Mouse (Mus musculus): ENCODE data around the gene March6. TPM values are rescaled to one million over a fixed set of nuclear protein-coding genes. Genes with fewer than 3 reads are reported as not detected.

The March6 gene
- polyA plus RNA-seq, 1 experiment from 2014 or later = 35.5 TPM

DNA sequence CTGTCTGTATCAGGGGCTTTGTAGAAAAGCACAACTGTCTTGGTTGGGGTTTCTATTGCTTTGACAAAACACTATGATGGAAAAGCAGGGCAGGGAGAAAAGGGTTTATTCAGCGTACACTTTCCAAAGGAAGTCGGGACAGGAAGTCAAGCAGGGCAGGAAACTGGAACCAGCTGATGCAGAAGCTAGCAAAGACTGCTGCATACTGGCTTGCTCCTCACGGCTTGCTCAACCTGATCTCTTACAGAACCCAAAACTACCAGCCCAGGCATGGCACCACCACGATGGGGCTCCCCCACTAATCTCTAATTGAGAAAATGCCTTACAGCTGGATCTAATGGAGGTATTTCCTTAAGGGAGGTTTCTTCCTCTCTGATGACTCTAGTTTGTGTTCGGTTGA lies 16.6 kb upstream of the March6 start:
- Histone ChIP-seq H3K27me3 (replicated peaks; ENCODE audit: control insufficient read depth, insufficient read depth, low read length) (no peaks in the 10 kb centered on the region), H3K4me1 (ENCODE audit: control insufficient read depth, insufficient read depth, low read length) (peaks cover 8% of the 10 kb centered on the region), H3K36me3 (ENCODE audit: control insufficient read depth, insufficient read depth, low read length) (no peaks in the 10 kb centered on the region), H3K4me3 (ENCODE audit: low read depth, low read length) (no peak overlapping the region), H3K27ac (replicated peaks; ENCODE audit: low read depth, low read length) (no peak overlapping the region), H3K9ac (ENCODE audit: low read depth, low read length) (no peak overlapping the region), H3K9me3 (ENCODE audit: control insufficient read depth, low read length) (no peaks in the 10 kb centered on the region), H3K4me2 (ENCODE audit: low read depth, low read length) (no peak overlapping the region)
- DNase-seq (ENCODE audit: low spot score) (no peak), ATAC-seq (ENCODE audit: low read depth) (no peak)
- WGBS = 27% methylated on average over 5 of the region's 5 CpGs

DNA sequence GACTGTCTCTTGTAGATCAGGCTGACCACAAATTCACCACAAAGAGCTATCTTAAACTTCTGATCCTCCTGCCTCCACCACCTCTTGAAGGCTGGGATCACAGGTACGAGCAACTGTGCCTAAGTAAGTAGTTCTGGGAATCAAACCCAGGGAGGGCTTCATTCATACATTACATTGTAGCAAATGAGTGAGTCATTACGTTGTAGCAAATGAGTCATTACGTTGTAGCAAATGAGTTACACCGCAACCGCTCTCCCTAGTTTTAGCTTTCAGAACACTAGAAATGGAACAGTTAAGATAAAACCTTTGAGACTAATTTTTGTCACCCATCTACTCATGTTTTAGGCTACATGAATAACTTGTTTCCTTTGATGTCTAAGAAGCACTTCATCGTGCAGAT lies 15.4 kb upstream of the March6 start:
- Histone ChIP-seq H3K36me3 (ENCODE audit: control insufficient read depth, insufficient read depth, low read length) (no peaks in the 10 kb centered on the region), H3K27ac (replicated peaks; ENCODE audit: low read depth, low read length) (no peak overlapping the region), H3K4me2 (ENCODE audit: low read depth, low read length) (no peak overlapping the region), H3K9ac (ENCODE audit: low read depth, low read length) (no peak overlapping the region), H3K27me3 (replicated peaks; ENCODE audit: control insufficient read depth, insufficient read depth, low read length) (no peaks in the 10 kb centered on the region), H3K4me1 (ENCODE audit: control insufficient read depth, insufficient read depth, low read length) (peaks cover 17% of the 10 kb centered on the region), H3K9me3 (ENCODE audit: control insufficient read depth, low read length) (no peaks in the 10 kb centered on the region), H3K4me3 (ENCODE audit: low read depth, low read length) (no peak overlapping the region)
- ATAC-seq (ENCODE audit: low read depth) = no peak
- no peak for DNase-seq (ENCODE audit: low spot score)
- 84% methylated on average over 6 of the region's 6 CpGs for WGBS

DNA sequence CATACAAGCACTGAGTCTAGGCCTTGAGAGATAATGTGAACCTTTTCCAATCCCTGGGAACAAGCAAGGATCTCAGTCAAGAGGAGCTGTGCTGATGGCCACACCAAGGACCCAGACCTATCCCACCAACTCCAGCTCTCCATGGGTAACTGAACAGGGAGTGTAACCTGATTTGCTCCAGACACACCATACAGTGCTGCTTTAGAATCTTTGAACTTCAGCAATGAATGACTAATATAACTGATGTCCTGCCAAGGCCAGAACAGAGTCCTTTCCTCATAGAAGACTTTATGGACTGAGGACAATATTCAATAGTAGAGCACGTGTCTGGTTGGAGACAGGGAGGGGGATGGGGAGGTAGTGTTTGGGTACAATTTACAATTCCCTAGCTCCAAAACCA lies 14.2 kb upstream of the March6 start:
- DNase-seq (ENCODE audit: low spot score) (no peak), ATAC-seq (ENCODE audit: low read depth) (no peak)
- Histone ChIP-seq H3K4me2 (ENCODE audit: low read depth, low read length) (no peak overlapping the region), H3K27me3 (replicated peaks; ENCODE audit: control insufficient read depth, insufficient read depth, low read length) (no peaks in the 10 kb centered on the region), H3K4me1 (ENCODE audit: control insufficient read depth, insufficient read depth, low read length) (peaks cover 20% of the 10 kb centered on the region), H3K9ac (ENCODE audit: low read depth, low read length) (no peak overlapping the region), H3K36me3 (ENCODE audit: control insufficient read depth, insufficient read depth, low read length) (no peaks in the 10 kb centered on the region), H3K9me3 (ENCODE audit: control insufficient read depth, low read length) (no peaks in the 10 kb centered on the region), H3K4me3 (ENCODE audit: low read depth, low read length) (no peak overlapping the region), H3K27ac (replicated peaks; ENCODE audit: low read depth, low read length) (no peak overlapping the region)
- WGBS = 64% methylated on average over 1 of the region's 1 CpGs

DNA sequence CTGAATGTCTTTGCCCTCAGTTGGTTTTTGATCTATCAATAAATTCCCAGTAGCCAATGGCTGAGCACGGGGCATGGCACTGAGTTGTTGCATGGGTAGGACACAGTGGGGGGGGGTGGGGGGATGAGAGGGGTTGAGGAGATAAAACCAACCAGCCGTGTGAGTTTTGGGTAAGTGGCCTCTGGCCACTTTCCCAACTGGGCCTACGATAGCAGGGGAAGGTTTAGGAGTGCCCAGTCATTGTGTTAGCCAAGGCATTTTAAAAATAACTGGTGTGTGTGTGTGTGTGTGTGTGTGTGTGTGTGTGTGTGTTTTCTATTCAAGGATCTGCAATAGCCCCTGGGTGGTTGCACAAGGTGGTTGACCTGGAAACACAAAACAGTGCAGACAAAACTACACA lies 12.4 kb upstream of the March6 start:
- DNase-seq (ENCODE audit: low spot score) = no peak
- Histone ChIP-seq H3K9ac (ENCODE audit: low read depth, low read length) (no peak overlapping the region), H3K4me1 (ENCODE audit: control insufficient read depth, insufficient read depth, low read length) (peaks cover 20% of the 10 kb centered on the region), H3K36me3 (ENCODE audit: control insufficient read depth, insufficient read depth, low read length) (no peaks in the 10 kb centered on the region), H3K9me3 (ENCODE audit: control insufficient read depth, low read length) (no peaks in the 10 kb centered on the region), H3K4me2 (ENCODE audit: low read depth, low read length) (no peak overlapping the region), H3K27me3 (replicated peaks; ENCODE audit: control insufficient read depth, insufficient read depth, low read length) (no peaks in the 10 kb centered on the region), H3K27ac (replicated peaks; ENCODE audit: low read depth, low read length) (0 out of 2 replicates have a peak overlapping the region, but pooled peaks have one; percentile 4), H3K4me3 (ENCODE audit: low read depth, low read length) (no peak overlapping the region)
- WGBS = 9% methylated on average over 3 of the region's 3 CpGs
- ATAC-seq (ENCODE audit: low read depth) = no peak

DNA sequence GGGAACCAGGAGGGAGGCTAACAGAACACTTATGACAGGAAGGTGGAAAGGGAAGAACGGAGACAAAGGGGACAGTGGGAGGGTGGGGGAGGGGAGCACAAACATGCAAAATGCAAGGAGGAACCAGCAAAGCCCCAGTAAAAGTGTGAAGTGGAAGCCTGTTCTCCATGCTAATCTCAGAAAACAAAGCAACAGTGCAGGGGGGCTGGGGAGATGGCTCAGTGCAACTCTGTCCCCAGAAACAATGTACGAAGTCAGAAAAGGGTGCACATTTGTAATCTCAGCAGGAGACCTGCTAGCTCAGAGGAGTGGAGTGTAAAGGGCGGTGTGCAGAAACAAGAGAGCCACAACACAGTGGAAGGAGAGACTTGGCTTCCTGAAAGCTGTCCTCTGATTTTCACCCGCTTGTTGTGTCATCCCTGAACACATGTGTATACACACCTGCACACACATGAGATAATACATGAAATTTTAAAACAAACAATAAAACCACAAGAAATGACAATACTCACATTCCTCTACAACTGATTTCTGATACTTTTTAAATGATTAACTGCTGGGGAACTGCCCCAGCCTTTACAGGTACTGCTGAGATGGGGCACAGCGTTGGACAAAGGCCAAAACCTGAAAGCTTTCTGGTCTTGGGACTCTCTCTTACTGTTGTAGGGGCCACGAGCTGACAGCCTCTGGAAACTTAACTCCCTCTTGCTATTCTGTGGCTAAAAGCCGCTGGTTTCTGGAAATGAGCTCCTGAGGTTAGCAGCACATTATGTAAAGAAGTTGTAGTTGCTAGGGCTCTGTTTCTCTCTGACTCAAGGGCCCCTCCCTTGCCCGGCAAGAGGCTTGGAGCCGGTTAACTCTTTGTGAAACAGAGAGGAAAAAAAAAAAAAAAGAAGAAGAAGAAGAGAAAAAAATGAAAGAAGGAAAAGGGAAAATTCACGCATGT lies 11.4 kb upstream of the March6 start:
- Histone ChIP-seq H3K36me3 (ENCODE audit: control insufficient read depth, insufficient read depth, low read length) (no peaks in the 10 kb centered on the region), H3K4me1 (ENCODE audit: control insufficient read depth, insufficient read depth, low read length) (peaks cover 20% of the 10 kb centered on the region), H3K9ac (ENCODE audit: low read depth, low read length) (peak overlapping the region; percentile 2; the same call in 1 of the 2 replicates), H3K27ac (replicated peaks; ENCODE audit: low read depth, low read length) (peak overlapping the region; percentile 4), H3K27me3 (replicated peaks; ENCODE audit: control insufficient read depth, insufficient read depth, low read length) (no peaks in the 10 kb centered on the region), H3K4me2 (ENCODE audit: low read depth, low read length) (0 out of 2 replicates have a peak overlapping the region, but pooled peaks have one; percentile 11), H3K9me3 (ENCODE audit: control insufficient read depth, low read length) (no peaks in the 10 kb centered on the region), H3K4me3 (ENCODE audit: low read depth, low read length) (no peak overlapping the region)
- WGBS = 12% methylated on average over 10 of the region's 10 CpGs
- ATAC-seq (ENCODE audit: low read depth) (peak; percentile 61), DNase-seq (ENCODE audit: low spot score) (peak; percentile 77)

DNA sequence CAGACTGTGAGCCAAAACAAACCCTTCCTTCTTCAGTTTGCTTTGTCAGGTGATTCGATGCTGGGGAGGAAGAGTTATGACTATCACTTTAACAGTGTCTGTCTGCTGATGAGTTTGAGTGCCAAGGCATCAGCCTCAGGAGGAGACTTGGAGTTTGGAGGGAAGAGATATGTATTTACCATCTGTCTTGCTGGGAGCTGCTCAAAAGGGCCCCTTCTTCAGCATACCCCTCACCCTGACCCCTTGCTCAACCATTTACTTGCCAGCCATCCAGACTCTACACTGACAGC lies 9.6 kb upstream of the March6 start:
- Histone ChIP-seq H3K27ac (replicated peaks; ENCODE audit: low read depth, low read length) (no peak overlapping the region), H3K36me3 (ENCODE audit: control insufficient read depth, insufficient read depth, low read length) (no peaks in the 10 kb centered on the region), H3K9ac (ENCODE audit: low read depth, low read length) (no peak overlapping the region), H3K4me2 (ENCODE audit: low read depth, low read length) (no peak overlapping the region), H3K27me3 (replicated peaks; ENCODE audit: control insufficient read depth, insufficient read depth, low read length) (no peaks in the 10 kb centered on the region), H3K4me1 (ENCODE audit: control insufficient read depth, insufficient read depth, low read length) (peaks cover 28% of the 10 kb centered on the region), H3K9me3 (ENCODE audit: control insufficient read depth, low read length) (no peaks in the 10 kb centered on the region), H3K4me3 (ENCODE audit: low read depth, low read length) (no peak overlapping the region)
- DNase-seq (ENCODE audit: low spot score) (no peak), ATAC-seq (ENCODE audit: low read depth) (no peak)
- 35% methylated on average over 1 of the region's 1 CpGs for WGBS

DNA sequence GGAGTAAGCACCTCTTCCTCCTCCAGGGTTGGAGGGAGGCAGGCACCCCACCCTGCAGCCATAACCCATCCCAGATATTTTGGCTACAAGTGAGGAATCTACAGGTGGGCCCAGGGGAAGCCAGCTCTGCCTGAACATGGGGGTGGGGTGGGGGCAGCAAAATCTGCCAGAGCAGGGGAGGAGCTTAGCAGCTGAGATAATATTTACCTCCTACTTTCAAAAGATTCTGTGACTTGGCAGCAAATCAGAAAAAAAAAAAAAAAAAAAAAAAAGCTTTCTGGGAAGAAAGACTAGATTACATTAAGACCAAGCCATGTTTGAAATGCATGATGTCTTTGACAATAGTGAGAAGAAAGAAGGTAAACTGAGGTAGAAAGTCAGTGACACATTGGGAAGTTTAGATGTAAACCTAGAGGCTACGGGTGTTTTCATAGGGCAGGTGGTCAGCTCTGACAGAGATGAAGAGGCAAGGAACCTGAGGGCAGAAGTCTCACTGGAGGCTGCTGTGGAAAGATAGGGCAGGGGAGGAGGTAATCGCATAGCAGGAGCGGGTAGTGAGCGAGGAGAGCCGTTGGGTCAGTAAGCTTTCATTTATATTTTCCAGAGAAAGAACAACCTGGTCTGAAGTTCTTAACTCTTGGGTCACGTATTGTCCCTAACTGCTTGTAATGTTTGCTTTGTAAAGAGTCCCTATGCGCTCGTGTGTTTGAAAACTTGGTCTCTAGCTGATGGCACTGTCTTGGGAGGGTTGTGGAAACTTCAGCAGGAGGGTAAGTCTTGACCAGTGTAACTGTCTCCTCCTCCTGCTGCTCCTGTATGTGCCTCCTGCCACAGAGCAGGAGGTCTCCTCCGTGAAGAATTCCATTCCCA lies 9.0 kb upstream of the March6 start:
- no peaks in the 10 kb centered on the region for H3K36me3 ChIP-seq (ENCODE audit: control insufficient read depth, insufficient read depth, low read length)
- H3K27me3 ChIP-seq (replicated peaks; ENCODE audit: control insufficient read depth, insufficient read depth, low read length) = no peaks in the 10 kb centered on the region
- no peak for ATAC-seq (ENCODE audit: low read depth)
- no peak overlapping the region for H3K4me3 ChIP-seq (ENCODE audit: low read depth, low read length)
- 65% methylated on average over 9 of the region's 9 CpGs for WGBS
- no peak overlapping the region for H3K9ac ChIP-seq (ENCODE audit: low read depth, low read length)
- DNase-seq (ENCODE audit: low spot score) = no peak
- H3K9me3 ChIP-seq (ENCODE audit: control insufficient read depth, low read length) = no peaks in the 10 kb centered on the region
- H3K27ac ChIP-seq (replicated peaks; ENCODE audit: low read depth, low read length) = no peak overlapping the region
- no peak overlapping the region for H3K4me2 ChIP-seq (ENCODE audit: low read depth, low read length)
- peaks cover 28% of the 10 kb centered on the region for H3K4me1 ChIP-seq (ENCODE audit: control insufficient read depth, insufficient read depth, low read length)

DNA sequence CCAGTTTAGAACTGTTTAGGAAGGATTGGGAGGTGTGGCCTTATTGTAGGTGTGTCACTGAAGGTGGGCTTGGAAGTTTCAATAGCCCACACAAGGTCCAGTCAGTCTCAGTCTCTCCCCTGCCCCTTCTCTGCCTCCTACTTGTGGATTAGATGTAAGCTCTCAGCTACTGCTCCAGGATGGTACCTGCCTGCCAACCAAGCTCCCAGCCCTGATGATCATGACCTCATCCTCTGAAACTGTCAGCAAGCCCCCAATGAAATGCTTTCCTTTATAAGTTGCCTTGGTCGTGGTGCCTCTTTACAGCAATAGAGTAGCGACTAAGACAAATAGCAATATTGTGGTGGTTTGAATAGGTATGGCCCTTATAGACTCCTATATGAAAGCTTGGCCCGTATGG lies 7.5 kb upstream of the March6 start:
- Histone ChIP-seq H3K36me3 (ENCODE audit: control insufficient read depth, insufficient read depth, low read length) (no peaks in the 10 kb centered on the region), H3K27me3 (replicated peaks; ENCODE audit: control insufficient read depth, insufficient read depth, low read length) (no peaks in the 10 kb centered on the region), H3K9me3 (ENCODE audit: control insufficient read depth, low read length) (no peaks in the 10 kb centered on the region), H3K4me3 (ENCODE audit: low read depth, low read length) (no peak overlapping the region), H3K9ac (ENCODE audit: low read depth, low read length) (no peak overlapping the region), H3K27ac (replicated peaks; ENCODE audit: low read depth, low read length) (no peak overlapping the region), H3K4me2 (ENCODE audit: low read depth, low read length) (no peak overlapping the region), H3K4me1 (ENCODE audit: control insufficient read depth, insufficient read depth, low read length) (peaks cover 28% of the 10 kb centered on the region)
- WGBS = 85% methylated on average over 3 of the region's 3 CpGs
- DNase-seq (ENCODE audit: low spot score) (no peak), ATAC-seq (ENCODE audit: low read depth) (no peak)
